Mouse (Mus musculus): ENCODE results near the gene Olfr1465. TPM values are rescaled to one million over a fixed set of nuclear protein-coding genes. Genes with fewer than 3 reads are reported as not detected.

Gene Olfr1465
- not detected for polyA plus RNA-seq (2015; fragmentation: Illumina TruSeq; extraction: RNeasy Lipid Tissue Mini Kit (QIAGEN cat#74804); ENCODE audit: insufficient read depth, low read depth, low replicate concordance)

DNA sequence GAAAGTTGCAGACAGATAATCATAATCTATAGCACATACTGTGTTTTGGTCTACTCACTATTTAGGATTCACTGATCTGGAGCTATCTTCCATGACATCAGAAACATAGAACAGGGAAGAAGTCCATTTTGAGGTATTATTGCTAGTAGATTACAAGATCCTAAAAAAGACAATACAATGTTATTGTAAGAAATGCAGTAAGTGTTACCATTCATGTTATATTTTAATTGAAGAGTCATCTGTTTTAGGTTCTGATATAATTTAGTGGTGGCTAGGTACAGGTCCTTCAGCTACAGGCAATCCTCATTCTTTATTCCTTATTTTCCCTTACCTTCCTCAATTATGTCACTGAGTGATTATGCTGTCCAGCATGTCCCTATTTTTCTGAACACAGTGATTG lies at the start of gene Olfr1465:
TSS of gene Olfr1465 (minus strand) at position 101 of the 400 bp plus-strand sequence.

GRCm38 (mm10) chr19:13361936-13362335 lies 46.6 kb upstream of the Olfr1465 start, which contains the start of gene Olfr1467:
TSS of gene Olfr1467 (plus strand) at chr19:13362236.

GRCm38 (mm10) chr19:13338562-13338961 lies 23.2 kb upstream of the Olfr1465 start, which contains the start of gene Olfr1466:
TSS of gene Olfr1466 (plus strand) at chr19:13338862.

Other genes starting within 250 kb of the Olfr1465 start
- not detected for gene Olfr1457, start 217.7 kb downstream of the Olfr1465 start, polyA plus RNA-seq (2015; fragmentation: Illumina TruSeq; extraction: RNeasy Lipid Tissue Mini Kit (QIAGEN cat#74804); ENCODE audit: insufficient read depth, low read depth, low replicate concordance)
- not detected for gene Olfr1458, start 208.8 kb downstream of the Olfr1465 start, polyA plus RNA-seq (2015; fragmentation: Illumina TruSeq; extraction: RNeasy Lipid Tissue Mini Kit (QIAGEN cat#74804); ENCODE audit: insufficient read depth, low read depth, low replicate concordance)
- gene Olfr1459, start 166.0 kb downstream of the Olfr1465 start, polyA plus RNA-seq (2015; fragmentation: Illumina TruSeq; extraction: RNeasy Lipid Tissue Mini Kit (QIAGEN cat#74804); ENCODE audit: insufficient read depth, low read depth, low replicate concordance) = not detected
- not detected for gene Olfr1461, start 152.5 kb downstream of the Olfr1465 start, polyA plus RNA-seq (2015; fragmentation: Illumina TruSeq; extraction: RNeasy Lipid Tissue Mini Kit (QIAGEN cat#74804); ENCODE audit: insufficient read depth, low read depth, low replicate concordance)
- gene Olfr1462, start 129.8 kb downstream of the Olfr1465 start, polyA plus RNA-seq (2015; fragmentation: Illumina TruSeq; extraction: RNeasy Lipid Tissue Mini Kit (QIAGEN cat#74804); ENCODE audit: insufficient read depth, low read depth, low replicate concordance) = not detected
- gene Olfr1463, start 84.2 kb downstream of the Olfr1465 start, polyA plus RNA-seq (2015; fragmentation: Illumina TruSeq; extraction: RNeasy Lipid Tissue Mini Kit (QIAGEN cat#74804); ENCODE audit: insufficient read depth, low read depth, low replicate concordance) = not detected
- gene Olfr1466, start 23.3 kb upstream of the Olfr1465 start, polyA plus RNA-seq (2015; fragmentation: Illumina TruSeq; extraction: RNeasy Lipid Tissue Mini Kit (QIAGEN cat#74804); ENCODE audit: insufficient read depth, low read depth, low replicate concordance) = not detected
- gene Olfr1467, start 46.7 kb upstream of the Olfr1465 start, polyA plus RNA-seq (2015; fragmentation: Illumina TruSeq; extraction: RNeasy Lipid Tissue Mini Kit (QIAGEN cat#74804); ENCODE audit: insufficient read depth, low read depth, low replicate concordance) = not detected
- not detected for gene Olfr1469, start 92.3 kb upstream of the Olfr1465 start, polyA plus RNA-seq (2015; fragmentation: Illumina TruSeq; extraction: RNeasy Lipid Tissue Mini Kit (QIAGEN cat#74804); ENCODE audit: insufficient read depth, low read depth, low replicate concordance)
- gene Olfr1471, start 127.9 kb upstream of the Olfr1465 start, polyA plus RNA-seq (2015; fragmentation: Illumina TruSeq; extraction: RNeasy Lipid Tissue Mini Kit (QIAGEN cat#74804); ENCODE audit: insufficient read depth, low read depth, low replicate concordance) = not detected
- gene Olfr1472, start 140.5 kb upstream of the Olfr1465 start, polyA plus RNA-seq (2015; fragmentation: Illumina TruSeq; extraction: RNeasy Lipid Tissue Mini Kit (QIAGEN cat#74804); ENCODE audit: insufficient read depth, low read depth, low replicate concordance) = not detected
- gene Olfr1474, start 154.0 kb upstream of the Olfr1465 start, polyA plus RNA-seq (2015; fragmentation: Illumina TruSeq; extraction: RNeasy Lipid Tissue Mini Kit (QIAGEN cat#74804); ENCODE audit: insufficient read depth, low read depth, low replicate concordance) = not detected
- gene Olfr1475, start 164.7 kb upstream of the Olfr1465 start, polyA plus RNA-seq (2015; fragmentation: Illumina TruSeq; extraction: RNeasy Lipid Tissue Mini Kit (QIAGEN cat#74804); ENCODE audit: insufficient read depth, low read depth, low replicate concordance) = not detected
- gene Olfr1477, start 185.0 kb upstream of the Olfr1465 start, polyA plus RNA-seq (2015; fragmentation: Illumina TruSeq; extraction: RNeasy Lipid Tissue Mini Kit (QIAGEN cat#74804); ENCODE audit: insufficient read depth, low read depth, low replicate concordance) = not detected
- gene Olfr1480, start 212.4 kb upstream of the Olfr1465 start, polyA plus RNA-seq (2015; fragmentation: Illumina TruSeq; extraction: RNeasy Lipid Tissue Mini Kit (QIAGEN cat#74804); ENCODE audit: insufficient read depth, low read depth, low replicate concordance) = not detected